Mouse (Mus musculus) layer of hippocampus, adult 8-10 months (tissue): ENCODE results near the gene Psg16. TPM values are rescaled to one million over a fixed set of nuclear protein-coding genes. Genes with fewer than 3 reads are reported as not detected.

Experiments
- DNase-seq, 2 experiments: peaks; one replicate each; pipeline ENCODE4 v3.0.0; 2022; ENCODE audit warnings: low spot score in 2 of 2
- total RNA-seq, 4 experiments: library from RNA; stranded (reverse); gene quantifications; 2 replicates each; pipeline ENCODE4 v1.2.4; 2022

Psg16 gene
- 1 to 10 TPM; 3.2 to 4.9 (median 3.8) TPM for total RNA-seq

DNA sequence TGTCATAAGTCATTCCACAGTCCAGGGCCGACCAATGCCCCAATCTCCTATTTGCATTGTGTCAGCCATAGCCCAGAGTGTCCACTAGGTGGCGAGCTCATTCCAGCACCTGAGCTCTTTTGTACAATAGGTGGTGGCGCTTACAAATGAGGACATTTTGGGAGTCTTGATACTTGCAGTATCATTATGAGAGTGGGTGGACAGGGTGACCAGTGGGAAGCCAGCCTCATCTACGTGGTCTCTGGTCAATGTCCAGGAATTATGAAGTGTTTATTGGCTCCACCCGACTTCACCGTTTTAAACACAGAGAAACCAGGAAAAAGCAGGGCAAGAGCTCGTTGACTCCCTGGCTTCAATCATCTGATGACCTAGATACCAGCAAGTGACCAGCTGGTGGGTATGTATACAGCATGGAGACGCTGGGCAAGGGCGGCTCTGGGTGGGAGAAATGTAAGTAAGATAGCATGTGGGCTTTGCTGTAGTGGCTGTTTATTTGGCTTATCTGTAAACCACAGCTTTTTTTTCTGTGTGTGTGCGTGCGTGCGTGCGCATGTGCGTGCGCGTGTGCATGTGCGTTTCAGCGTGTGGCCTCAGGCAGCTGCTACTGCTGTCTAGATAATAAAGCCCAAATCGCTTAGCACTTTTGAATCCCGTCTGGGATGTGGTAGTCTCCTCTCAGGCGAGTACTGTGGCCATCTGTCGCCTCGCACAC, at the start of gene Psg16:
Gene Psg16, plus strand, starts transcription at position 137 of the 712 bp plus-strand sequence.
- peak; percentile 33 to 64 for DNase-seq

- DNase-seq, result no peak
These were observed 49.7 kb upstream of the Psg16 start for GRCm38 (mm10) chr7:17024141-17024540.

DNA sequence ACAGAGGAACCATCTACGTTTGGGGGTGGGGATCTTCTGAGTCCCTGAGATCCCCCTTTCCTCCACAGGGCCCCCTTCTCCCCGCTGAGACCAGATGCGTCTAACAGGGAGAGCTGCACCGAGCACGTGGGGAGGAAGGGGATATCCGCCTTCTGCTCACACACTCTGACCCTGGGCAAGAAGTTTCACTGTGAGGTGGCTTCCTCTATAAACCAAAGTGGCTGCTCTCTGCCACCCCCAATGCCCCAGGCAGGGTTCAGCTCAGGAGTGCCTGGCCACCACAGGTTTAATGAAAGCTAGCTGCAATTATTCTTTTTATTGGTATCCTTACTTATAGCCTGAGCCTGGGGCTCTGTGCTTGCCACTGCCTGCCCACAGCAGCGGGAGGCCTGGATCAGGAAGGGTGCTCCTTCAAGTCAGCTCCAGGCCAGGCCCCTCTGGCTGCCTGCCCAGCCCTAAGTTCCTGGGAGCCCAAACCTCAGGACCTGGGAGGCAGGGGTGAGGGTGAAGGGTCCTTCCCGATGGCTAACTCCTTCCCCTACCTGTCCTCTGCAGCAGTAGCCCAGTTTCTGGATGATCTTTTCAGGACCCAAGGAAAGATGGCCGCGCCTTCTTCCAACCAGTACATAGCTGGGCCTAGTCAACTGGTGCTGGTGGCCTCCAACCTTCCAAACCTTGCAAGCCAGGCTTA, 48.9 kb upstream of the Psg16 start:
- DNase-seq, result no peak

DNA sequence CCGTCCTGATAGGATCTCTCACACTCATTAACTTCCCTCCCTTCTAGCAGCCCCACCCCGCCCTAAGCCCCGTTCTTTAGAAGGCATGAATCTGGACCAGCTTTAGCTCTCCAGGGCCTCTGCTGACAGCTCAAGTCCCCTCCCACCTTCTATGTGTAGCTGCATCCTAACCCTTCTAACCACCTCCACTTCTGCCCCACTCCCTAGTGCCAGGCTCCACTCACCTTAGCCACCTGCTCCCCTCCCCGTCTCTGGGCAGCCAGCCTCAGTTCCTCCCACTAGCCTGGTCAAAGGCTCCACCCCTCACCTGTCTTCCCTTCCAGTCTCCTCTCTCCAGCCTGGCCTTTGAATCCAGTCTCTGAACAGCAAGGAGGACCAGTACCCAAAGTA, 48.3 kb upstream of the Psg16 start:
- DNase-seq, result no peak

DNA sequence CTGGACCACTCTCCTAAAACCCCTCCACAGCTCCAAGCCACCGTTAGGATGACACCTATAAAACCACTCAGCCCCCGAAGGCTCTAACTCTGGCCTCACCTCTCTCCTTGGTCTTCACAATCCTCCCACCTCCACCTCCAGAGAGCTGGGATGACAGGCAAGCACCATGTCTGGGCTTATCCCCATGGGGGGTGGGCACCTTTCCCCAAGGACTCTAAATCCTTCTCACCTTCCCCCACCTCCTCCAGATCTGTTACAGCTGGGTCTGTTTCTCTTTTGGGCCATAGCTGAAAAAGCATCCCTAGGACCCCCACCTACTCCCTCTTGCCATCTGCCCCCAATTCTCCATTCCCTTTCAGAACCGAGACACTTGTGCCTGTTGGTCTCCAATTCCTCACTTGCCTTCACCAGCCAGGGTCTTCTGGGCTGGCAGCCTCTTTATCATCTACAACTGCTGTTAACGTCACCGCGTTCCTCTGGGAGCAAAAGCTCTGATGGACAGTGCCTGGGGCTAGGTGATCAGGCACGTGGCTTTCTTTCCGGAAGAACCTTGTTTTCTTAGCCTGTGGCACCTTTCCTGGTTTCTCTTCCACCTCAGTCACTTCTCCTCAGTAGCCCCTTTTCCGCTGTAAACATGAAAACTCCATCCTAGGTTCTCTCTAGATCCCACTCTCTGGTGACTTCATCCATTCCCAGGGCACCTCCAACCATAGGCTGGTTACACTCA, 47.8 kb upstream of the Psg16 start:
- no peak for DNase-seq

DNA sequence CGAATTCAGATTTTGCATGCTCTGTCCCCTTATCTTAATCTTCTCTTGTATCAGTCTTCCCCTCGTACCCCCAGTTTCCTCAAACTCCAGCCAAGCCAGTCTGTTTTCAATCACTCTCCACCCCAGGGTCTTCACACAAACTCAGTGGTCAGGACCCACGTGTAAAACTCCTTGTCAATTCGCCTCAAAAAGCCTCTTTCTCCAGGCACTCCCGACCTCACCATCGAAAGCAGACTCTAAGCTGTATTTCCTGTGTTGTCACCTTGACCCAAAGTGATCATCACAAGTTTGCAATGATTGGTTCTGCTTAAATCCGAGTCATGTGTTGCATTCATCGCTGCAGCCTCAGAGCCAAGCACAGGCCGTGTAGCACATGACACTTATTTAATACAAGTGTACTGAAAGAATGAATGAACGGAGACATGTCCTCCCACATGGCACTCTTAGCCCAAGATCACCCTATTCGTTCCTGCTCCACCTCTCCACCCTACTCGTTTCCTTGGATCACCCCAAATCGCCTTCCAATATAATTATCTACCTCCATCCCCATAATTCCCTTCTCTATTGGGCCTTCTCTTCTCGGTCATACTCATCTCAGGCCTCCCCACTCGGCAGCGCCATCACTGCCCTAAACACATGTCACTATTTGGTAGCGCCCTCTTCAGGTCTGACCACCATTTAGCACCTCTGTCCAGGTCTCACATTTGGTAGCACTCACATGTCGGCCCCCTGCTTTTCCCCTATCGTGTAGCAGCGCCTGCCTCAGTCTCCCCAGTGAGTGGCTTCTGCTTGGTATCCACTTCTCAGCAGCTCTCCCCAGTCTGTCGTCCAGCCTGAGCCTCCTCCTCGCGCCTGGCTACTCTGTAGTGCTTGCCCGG, 46.9 kb upstream of the Psg16 start:
- DNase-seq, result peak; percentile 57 to 68

GRCm38 (mm10) chr7:17027588-17028343, 46.1 kb upstream of the Psg16 start, which contains the start of gene Ppp5c:
Gene Ppp5c (minus strand): TSS chr7:17027924.
- DNase-seq, result peak; percentile 85 to 87

- DNase-seq, result no peak
These were observed 44.9 kb upstream of the Psg16 start for GRCm38 (mm10) chr7:17028923-17029322.

DNA sequence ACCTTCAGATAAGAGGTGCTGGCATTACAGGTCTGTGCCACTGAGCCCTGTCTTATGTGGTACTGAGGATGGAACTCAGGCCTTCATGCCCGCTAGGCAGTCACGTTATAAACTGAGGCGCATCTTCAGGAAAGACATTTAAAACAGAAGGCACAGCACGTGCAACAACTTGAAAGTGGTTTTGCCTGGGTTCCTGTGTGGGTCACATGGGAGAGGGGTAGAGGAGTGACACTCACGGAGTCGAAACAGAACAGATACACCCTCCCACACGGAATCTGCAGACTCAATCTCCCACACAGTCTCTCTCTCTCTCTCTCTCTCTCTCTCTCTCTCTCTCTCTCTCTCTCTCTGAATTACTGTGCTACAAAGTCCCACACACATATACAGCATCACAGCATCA, 43.6 kb upstream of the Psg16 start:
- DNase-seq, result no peak

GRCm38 (mm10) chr7:17038018-17038695, 35.7 kb upstream of the Psg16 start:
- DNase-seq, result no peak

- DNase-seq, result no peak
These were observed 34.5 kb upstream of the Psg16 start for GRCm38 (mm10) chr7:17039373-17039772.

DNA sequence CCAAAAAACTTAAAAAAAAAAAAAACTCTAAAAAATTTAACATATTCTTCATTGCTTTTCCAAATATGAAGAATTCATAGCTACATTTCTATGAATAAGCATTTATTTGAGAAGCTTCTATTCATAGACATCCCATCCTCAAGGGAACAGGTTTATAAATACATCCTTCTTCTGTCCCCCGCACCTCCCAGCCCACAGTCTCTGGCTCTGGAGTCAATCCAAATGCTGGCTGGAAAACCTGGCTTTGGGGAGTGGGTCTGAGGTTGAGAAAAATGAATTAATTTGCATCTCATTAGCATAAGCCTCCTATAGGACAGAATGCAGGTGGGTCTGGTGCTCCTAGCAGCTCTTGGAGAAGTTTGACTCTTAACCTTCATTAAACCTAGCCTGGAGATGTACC, 28.1 kb upstream of the Psg16 start:
- no peak for DNase-seq

DNA sequence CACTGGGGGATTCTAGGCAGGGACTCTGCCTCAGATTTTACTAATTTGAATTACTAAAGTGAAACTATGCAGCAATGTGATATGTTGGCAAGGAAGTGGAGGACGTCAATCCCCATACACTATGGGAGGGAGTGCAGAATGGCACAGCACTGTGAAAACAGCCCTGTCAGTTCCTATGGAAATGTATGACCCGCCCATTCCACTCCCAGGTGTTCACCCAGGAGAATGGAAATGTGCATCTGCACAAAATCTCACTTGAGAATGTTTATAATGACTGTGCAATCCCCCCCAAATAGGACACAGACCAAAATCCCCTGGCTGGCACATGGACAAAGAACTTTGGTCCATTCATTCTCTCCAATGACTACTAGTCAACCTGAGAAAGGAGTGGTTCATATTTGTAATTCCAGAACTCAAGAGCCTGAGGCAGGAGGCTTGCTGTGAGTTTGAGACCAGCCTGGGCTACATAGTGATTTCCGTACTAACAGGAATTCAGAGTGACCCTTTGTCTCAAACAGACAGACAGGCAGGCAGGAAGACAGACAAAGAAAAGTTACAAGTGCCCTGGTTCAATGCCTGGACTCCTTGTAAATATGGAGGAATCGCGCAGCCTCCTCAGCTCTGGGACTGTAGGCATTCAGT, 26.7 kb upstream of the Psg16 start:
- DNase-seq, result no peak

GRCm38 (mm10) chr7:17048431-17049190, 25.2 kb upstream of the Psg16 start:
- no peak for DNase-seq

DNA sequence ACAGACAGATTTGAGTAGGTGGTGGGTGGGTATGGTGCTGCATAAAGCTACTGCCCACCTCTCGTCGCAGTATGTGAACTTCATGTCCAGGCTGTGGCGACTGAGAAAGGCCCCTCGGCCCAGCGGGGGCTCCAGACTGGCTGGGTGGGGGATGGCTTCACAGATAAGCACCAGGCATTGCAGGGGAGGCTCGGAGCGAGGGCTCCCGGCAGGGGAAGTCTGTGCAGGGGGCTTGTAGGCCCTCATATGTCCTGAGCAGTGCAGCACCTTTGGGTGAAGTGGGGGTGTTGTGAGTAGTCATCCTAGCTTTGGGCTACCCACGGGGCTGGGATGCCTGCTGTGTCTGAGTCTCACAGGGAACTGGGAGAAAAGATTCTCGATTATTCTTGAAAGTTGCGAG, 23.3 kb upstream of the Psg16 start:
- no peak for DNase-seq

GRCm38 (mm10) chr7:17050933-17051594, 22.8 kb upstream of the Psg16 start:
- peak in 1 of 2 experiments; percentile 53 for DNase-seq

- no peak for DNase-seq
These were observed 19.4 kb upstream of the Psg16 start for GRCm38 (mm10) chr7:17054325-17054989.
